ENCODE assay signal across 12 mouse cellular contexts in genomic region chr4:55619891-55620290, GRCm38 (mm10).
"Had no signal": no experiment of that assay in that cellular context is flagged by ENCODE, and none has a peak within 500 bp of the region (broad histone marks: within the 10 kb centered on the region; RNA-seq: fewer than 3 reads in every experiment).

No protein-coding gene starts in this region.

- DNase-seq: kidney, postnatal 10 days; kidney, postnatal 36 days; layer of hippocampus, postnatal 36 days; liver, embryonic 13.5 days; midbrain, embryonic 14.5 days; thymus, adult 2 months; thymus, postnatal 14 days; thymus, postnatal 4 days had no signal

- H3K27me3 ChIP-seq: kidney, embryonic 15.5 days; liver, embryonic 13.5 days; lung, embryonic 15.5 days had no signal

- H3K4me3 ChIP-seq: kidney, embryonic 15.5 days; left cerebral cortex, adult 2 months; liver, embryonic 13.5 days; lung, embryonic 15.5 days had no signal

- H3K27ac ChIP-seq: kidney, embryonic 15.5 days; left cerebral cortex, adult 2 months; liver, embryonic 13.5 days; lung, embryonic 15.5 days had no signal

- H3K4me1 ChIP-seq: kidney, embryonic 15.5 days; liver, embryonic 13.5 days; lung, embryonic 15.5 days had no signal

- H3K4me2 ChIP-seq: kidney, embryonic 15.5 days; liver, embryonic 13.5 days; lung, embryonic 15.5 days; midbrain, embryonic 11.5 days had no signal

- H3K36me3 ChIP-seq: kidney, embryonic 15.5 days; liver, embryonic 13.5 days; lung, embryonic 15.5 days had no signal

- H3K9me3 ChIP-seq: kidney, embryonic 15.5 days; liver, embryonic 13.5 days; lung, embryonic 15.5 days had no signal

- H3K9ac ChIP-seq: kidney, embryonic 15.5 days; liver, embryonic 13.5 days; lung, embryonic 15.5 days had no signal
